Mouse (Mus musculus): Measurements from ENCODE around the gene Pcnt.

GRCm38 (mm10) chr10:76317623-76318022 lies 125.0 kb downstream of the Pcnt start:
- TF ChIP-seq CTCF (IDR thresholded peaks at IDR 0.05) (no peak), EP300 (IDR thresholded peaks at IDR 0.05) (no peak)

Measured in lung, postnatal 0 days (tissue).